Mouse (Mus musculus): ENCODE measurements around the gene Gsg1l. TPM values are rescaled to one million over a fixed set of nuclear protein-coding genes. Genes with fewer than 3 reads are reported as not detected.

Gsg1l gene
- polyA plus RNA-seq, 1 experiment from 2014 or later = 0.65 TPM

GRCm38 (mm10) chr7:125920801-125921200 lies 161.4 kb downstream of the Gsg1l start:
- ATAC-seq (ENCODE audit: insufficient number of reproducible peaks, insufficient read depth, low FRiP score, low read depth) = no peak

GRCm38 (mm10) chr7:125900386-125901161 lies 181.6 kb downstream of the Gsg1l start:
- no peaks in the 10 kb centered on the region for H3K9me3 ChIP-seq (ENCODE audit: control insufficient read depth, low read depth, low read length)
- H3K36me3 ChIP-seq (ENCODE audit: control insufficient read depth, insufficient read depth, low read length) = no peaks in the 10 kb centered on the region
- H3K27me3 ChIP-seq (ENCODE audit: control insufficient read depth, insufficient read depth, low read length) = no peaks in the 10 kb centered on the region
- H3K27ac ChIP-seq (ENCODE audit: low read length) = no peak overlapping the region
- WGBS = 67% methylated on average over 13 of the region's 13 CpGs
- H3K4me3 ChIP-seq (ENCODE audit: low read depth, low read length) = no peak overlapping the region
- no peaks in the 10 kb centered on the region for H3K4me1 ChIP-seq (ENCODE audit: control insufficient read depth, insufficient read depth, low read length)
- no peak overlapping the region for H3K9ac ChIP-seq (replicated peaks; ENCODE audit: low read depth, low read length)
- no peak overlapping the region for H3K4me2 ChIP-seq (replicated peaks; ENCODE audit: low read depth, low read length)
- no peak for ATAC-seq (ENCODE audit: insufficient number of reproducible peaks, insufficient read depth, low FRiP score, low read depth)

More at GRCm38 (mm10) chr7:125920801-125921200, 161.4 kb downstream of the Gsg1l start:
- Histone ChIP-seq H3K36me3 (ENCODE audit: control insufficient read depth, insufficient read depth, low read length) (no peaks in the 10 kb centered on the region), H3K4me1 (ENCODE audit: control insufficient read depth, insufficient read depth, low read length) (no peaks in the 10 kb centered on the region), H3K4me2 (replicated peaks; ENCODE audit: low read depth, low read length) (no peak overlapping the region), H3K27ac (ENCODE audit: low read length) (no peak overlapping the region), H3K27me3 (ENCODE audit: control insufficient read depth, insufficient read depth, low read length) (no peaks in the 10 kb centered on the region), H3K4me3 (ENCODE audit: low read depth, low read length) (no peak overlapping the region), H3K9me3 (ENCODE audit: control insufficient read depth, low read depth, low read length) (no peaks in the 10 kb centered on the region), H3K9ac (replicated peaks; ENCODE audit: low read depth, low read length) (no peak overlapping the region)
- 65% methylated on average over 5 of the region's 5 CpGs for WGBS

- H3K4me2 ChIP-seq (replicated peaks; ENCODE audit: low read depth, low read length) = no peak overlapping the region
- H3K27me3 ChIP-seq (ENCODE audit: control insufficient read depth, insufficient read depth, low read length) = no peaks in the 10 kb centered on the region
- H3K27ac ChIP-seq (ENCODE audit: low read length) = no peak overlapping the region
- no peaks in the 10 kb centered on the region for H3K4me1 ChIP-seq (ENCODE audit: control insufficient read depth, insufficient read depth, low read length)
- H3K4me3 ChIP-seq (ENCODE audit: low read depth, low read length) = no peak overlapping the region
- no peak overlapping the region for H3K9ac ChIP-seq (replicated peaks; ENCODE audit: low read depth, low read length)
- H3K36me3 ChIP-seq (ENCODE audit: control insufficient read depth, insufficient read depth, low read length) = no peaks in the 10 kb centered on the region
- 61% methylated on average over 2 of the region's 2 CpGs for WGBS
- ATAC-seq (ENCODE audit: insufficient number of reproducible peaks, insufficient read depth, low FRiP score, low read depth) = no peak
- H3K9me3 ChIP-seq (ENCODE audit: control insufficient read depth, low read depth, low read length) = no peaks in the 10 kb centered on the region
Measured at GRCm38 (mm10) chr7:125899916-125900315, 182.3 kb downstream of the Gsg1l start.

- H3K9me3 ChIP-seq (ENCODE audit: control insufficient read depth, low read depth, low read length) = no peaks in the 10 kb centered on the region
- no peaks in the 10 kb centered on the region for H3K36me3 ChIP-seq (ENCODE audit: control insufficient read depth, insufficient read depth, low read length)
- H3K4me3 ChIP-seq (ENCODE audit: low read depth, low read length) = no peak overlapping the region
- H3K27ac ChIP-seq (ENCODE audit: low read length) = no peak overlapping the region
- no peaks in the 10 kb centered on the region for H3K27me3 ChIP-seq (ENCODE audit: control insufficient read depth, insufficient read depth, low read length)
- WGBS = 26% methylated on average over 7 of the region's 7 CpGs
- peak; percentile 88 for ATAC-seq (ENCODE audit: insufficient number of reproducible peaks, insufficient read depth, low FRiP score, low read depth)
- no peak overlapping the region for H3K9ac ChIP-seq (replicated peaks; ENCODE audit: low read depth, low read length)
- H3K4me2 ChIP-seq (replicated peaks; ENCODE audit: low read depth, low read length) = no peak overlapping the region
- H3K4me1 ChIP-seq (ENCODE audit: control insufficient read depth, insufficient read depth, low read length) = no peaks in the 10 kb centered on the region
Measured at GRCm38 (mm10) chr7:125899036-125899435, 183.2 kb downstream of the Gsg1l start.

- 85% methylated on average over 4 of the region's 4 CpGs for WGBS
Measured at GRCm38 (mm10) chr7:125897059-125897458, 185.2 kb downstream of the Gsg1l start.

GRCm38 (mm10) chr7:125893621-125894020 lies 188.6 kb downstream of the Gsg1l start:
- 91% methylated on average over 5 of the region's 5 CpGs for WGBS
- Histone ChIP-seq H3K9ac (replicated peaks; ENCODE audit: low read depth, low read length) (no peak overlapping the region), H3K27ac (ENCODE audit: low read length) (no peak overlapping the region), H3K4me3 (ENCODE audit: low read depth, low read length) (no peak overlapping the region), H3K4me2 (replicated peaks; ENCODE audit: low read depth, low read length) (no peak overlapping the region), H3K36me3 (ENCODE audit: control insufficient read depth, insufficient read depth, low read length) (no peaks in the 10 kb centered on the region), H3K4me1 (ENCODE audit: control insufficient read depth, insufficient read depth, low read length) (no peaks in the 10 kb centered on the region), H3K9me3 (ENCODE audit: control insufficient read depth, low read depth, low read length) (no peaks in the 10 kb centered on the region), H3K27me3 (ENCODE audit: control insufficient read depth, insufficient read depth, low read length) (no peaks in the 10 kb centered on the region)
- ATAC-seq (ENCODE audit: insufficient number of reproducible peaks, insufficient read depth, low FRiP score, low read depth) = no peak

More at GRCm38 (mm10) chr7:125897059-125897458, 185.2 kb downstream of the Gsg1l start:
- Histone ChIP-seq H3K27me3 (ENCODE audit: control insufficient read depth, insufficient read depth, low read length) (no peaks in the 10 kb centered on the region), H3K9me3 (ENCODE audit: control insufficient read depth, low read depth, low read length) (no peaks in the 10 kb centered on the region), H3K4me3 (ENCODE audit: low read depth, low read length) (no peak overlapping the region), H3K4me1 (ENCODE audit: control insufficient read depth, insufficient read depth, low read length) (no peaks in the 10 kb centered on the region), H3K27ac (ENCODE audit: low read length) (no peak overlapping the region), H3K9ac (replicated peaks; ENCODE audit: low read depth, low read length) (no peak overlapping the region), H3K4me2 (replicated peaks; ENCODE audit: low read depth, low read length) (no peak overlapping the region), H3K36me3 (ENCODE audit: control insufficient read depth, insufficient read depth, low read length) (no peaks in the 10 kb centered on the region)
- no peak for ATAC-seq (ENCODE audit: insufficient number of reproducible peaks, insufficient read depth, low FRiP score, low read depth)

GRCm38 (mm10) chr7:125888373-125888772 lies 193.8 kb downstream of the Gsg1l start:
- H3K4me1 ChIP-seq (ENCODE audit: control insufficient read depth, insufficient read depth, low read length) = no peaks in the 10 kb centered on the region
- H3K4me3 ChIP-seq (ENCODE audit: low read depth, low read length) = no peak overlapping the region
- WGBS = 57% methylated on average over 12 of the region's 12 CpGs
- H3K36me3 ChIP-seq (ENCODE audit: control insufficient read depth, insufficient read depth, low read length) = no peaks in the 10 kb centered on the region
- H3K4me2 ChIP-seq (replicated peaks; ENCODE audit: low read depth, low read length) = no peak overlapping the region
- H3K9me3 ChIP-seq (ENCODE audit: control insufficient read depth, low read depth, low read length) = no peaks in the 10 kb centered on the region
- no peak overlapping the region for H3K9ac ChIP-seq (replicated peaks; ENCODE audit: low read depth, low read length)
- H3K27ac ChIP-seq (ENCODE audit: low read length) = no peak overlapping the region
- no peak for ATAC-seq (ENCODE audit: insufficient number of reproducible peaks, insufficient read depth, low FRiP score, low read depth)
- H3K27me3 ChIP-seq (ENCODE audit: control insufficient read depth, insufficient read depth, low read length) = no peaks in the 10 kb centered on the region

GRCm38 (mm10) chr7:125887761-125888160 lies 194.4 kb downstream of the Gsg1l start:
- H3K9ac ChIP-seq (replicated peaks; ENCODE audit: low read depth, low read length) = no peak overlapping the region
- no peaks in the 10 kb centered on the region for H3K27me3 ChIP-seq (ENCODE audit: control insufficient read depth, insufficient read depth, low read length)
- no peaks in the 10 kb centered on the region for H3K9me3 ChIP-seq (ENCODE audit: control insufficient read depth, low read depth, low read length)
- WGBS = 78% methylated on average over 5 of the region's 5 CpGs
- no peaks in the 10 kb centered on the region for H3K4me1 ChIP-seq (ENCODE audit: control insufficient read depth, insufficient read depth, low read length)
- no peak overlapping the region for H3K4me2 ChIP-seq (replicated peaks; ENCODE audit: low read depth, low read length)
- no peak overlapping the region for H3K4me3 ChIP-seq (ENCODE audit: low read depth, low read length)
- H3K36me3 ChIP-seq (ENCODE audit: control insufficient read depth, insufficient read depth, low read length) = no peaks in the 10 kb centered on the region
- ATAC-seq (ENCODE audit: insufficient number of reproducible peaks, insufficient read depth, low FRiP score, low read depth) = no peak
- H3K27ac ChIP-seq (ENCODE audit: low read length) = no peak overlapping the region

- ATAC-seq (ENCODE audit: insufficient number of reproducible peaks, insufficient read depth, low FRiP score, low read depth) = no peak
Measured at GRCm38 (mm10) chr7:125887124-125887523, 195.1 kb downstream of the Gsg1l start.

More at GRCm38 (mm10) chr7:125887124-125887523, 195.1 kb downstream of the Gsg1l start:
- Histone ChIP-seq H3K9ac (replicated peaks; ENCODE audit: low read depth, low read length) (no peak overlapping the region), H3K4me3 (ENCODE audit: low read depth, low read length) (no peak overlapping the region), H3K4me2 (replicated peaks; ENCODE audit: low read depth, low read length) (no peak overlapping the region), H3K27ac (ENCODE audit: low read length) (no peak overlapping the region), H3K36me3 (ENCODE audit: control insufficient read depth, insufficient read depth, low read length) (no peaks in the 10 kb centered on the region), H3K27me3 (ENCODE audit: control insufficient read depth, insufficient read depth, low read length) (no peaks in the 10 kb centered on the region), H3K9me3 (ENCODE audit: control insufficient read depth, low read depth, low read length) (no peaks in the 10 kb centered on the region), H3K4me1 (ENCODE audit: control insufficient read depth, insufficient read depth, low read length) (no peaks in the 10 kb centered on the region)
- whole genome bisulfite sequencing = 46% methylated on average over 4 of the region's 4 CpGs

Measured in stomach, embryonic 14.5 days (tissue).